Mouse (Mus musculus): ENCODE measurements at regions not wholly inside any gene's neighbourhood (a gene's known extent, or its start where the extent isn't known, plus 50 kb on each side); places are given as distances from the start of the nearest gene placed in this dataset.

- Histone ChIP-seq H3K36me3 (no peaks in the 10 kb centered on the region), H3K27me3 (no peaks in the 10 kb centered on the region), H3K4me3 (no peak overlapping the region), H3K4me2 (peak overlapping the region; percentile 24; the same call in 1 of the 2 replicates), H3K4me1 (peaks cover 45% of the 10 kb centered on the region), H3K9me3 (no peaks in the 10 kb centered on the region), H3K9ac (no peak overlapping the region), H3K27ac (peak overlapping the region; percentile 90)
- 16% methylated on average over 5 of the region's 5 CpGs for WGBS
- 0 out of 2 replicates have a peak, but pooled peaks have one; percentile 49 for ATAC-seq (ENCODE audit: insufficient number of reproducible peaks, insufficient read depth, low FRiP score, low TSS enrichment, low read depth)
Observed at GRCm38 (mm10) chr7:83060733-83061132, 193.6 kb downstream of the Mex3b start.

GRCm38 (mm10) chr7:83061197-83061893 is 194.2 kb downstream of the Mex3b start:
- Histone ChIP-seq H3K36me3 (no peaks in the 10 kb centered on the region), H3K9ac (no peak overlapping the region), H3K9me3 (no peaks in the 10 kb centered on the region), H3K27ac (peak overlapping the region; percentile 90), H3K27me3 (no peaks in the 10 kb centered on the region), H3K4me2 (0 out of 2 replicates have a peak overlapping the region, but pooled peaks have one; percentile 24), H3K4me3 (no peak overlapping the region), H3K4me1 (peaks cover 47% of the 10 kb centered on the region)
- 31% methylated on average over 7 of the region's 7 CpGs for WGBS
- 0 out of 2 replicates have a peak, but pooled peaks have one; percentile 32 for ATAC-seq (ENCODE audit: insufficient number of reproducible peaks, insufficient read depth, low FRiP score, low TSS enrichment, low read depth)

- Histone ChIP-seq H3K4me2 (no peak overlapping the region), H3K9me3 (no peaks in the 10 kb centered on the region), H3K27me3 (no peaks in the 10 kb centered on the region), H3K4me1 (peaks cover 46% of the 10 kb centered on the region), H3K36me3 (no peaks in the 10 kb centered on the region), H3K4me3 (no peak overlapping the region), H3K27ac (peak overlapping the region; percentile 90), H3K9ac (no peak overlapping the region)
- WGBS, result 83% methylated on average over 6 of the region's 6 CpGs
- ATAC-seq (ENCODE audit: insufficient number of reproducible peaks, insufficient read depth, low FRiP score, low TSS enrichment, low read depth), result no peak
Observed at GRCm38 (mm10) chr7:83061894-83062477, 194.9 kb downstream of the Mex3b start.

DNA sequence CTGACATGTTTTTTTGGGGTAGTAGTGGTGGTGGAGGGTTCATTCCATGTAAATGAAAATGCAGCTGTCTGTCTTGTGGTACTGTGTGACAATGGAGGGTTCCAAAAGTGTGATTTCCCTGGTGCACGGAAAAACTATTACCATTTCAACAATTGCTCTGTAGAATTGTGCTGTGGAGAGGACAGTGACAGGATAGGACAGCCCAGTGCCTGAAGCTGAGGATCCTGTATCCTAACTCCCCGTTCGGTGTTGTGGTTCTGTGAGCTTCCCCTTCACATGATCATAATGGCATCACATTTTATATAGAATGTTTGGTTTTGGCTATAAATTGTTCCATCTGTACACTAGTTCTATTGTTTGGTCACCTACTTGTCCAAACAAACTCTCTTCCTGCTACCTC is 196.4 kb downstream of the Mex3b start:
- Histone ChIP-seq H3K4me3 (no peak overlapping the region), H3K4me2 (no peak overlapping the region)
- 71% methylated on average over 3 of the region's 3 CpGs for WGBS

GRCm38 (mm10) chr7:83065341-83065740 is 198.2 kb downstream of the Mex3b start:
- Histone ChIP-seq H3K27me3 (no peaks in the 10 kb centered on the region), H3K9ac (no peak overlapping the region), H3K9me3 (no peaks in the 10 kb centered on the region), H3K4me2 (no peak overlapping the region), H3K4me3 (no peak overlapping the region), H3K36me3 (no peaks in the 10 kb centered on the region), H3K4me1 (peaks cover 40% of the 10 kb centered on the region), H3K27ac (peak overlapping the region; percentile 62)
- ATAC-seq (ENCODE audit: insufficient number of reproducible peaks, insufficient read depth, low FRiP score, low TSS enrichment, low read depth), result no peak
- 34% methylated on average over 3 of the region's 3 CpGs for WGBS

More for the DNA sequence above, 196.4 kb downstream of the Mex3b start:
- Histone ChIP-seq H3K4me1 (peaks cover 46% of the 10 kb centered on the region), H3K36me3 (no peaks in the 10 kb centered on the region), H3K9ac (no peak overlapping the region), H3K27ac (no peak overlapping the region), H3K9me3 (no peaks in the 10 kb centered on the region), H3K27me3 (no peaks in the 10 kb centered on the region)
- no peak for ATAC-seq (ENCODE audit: insufficient number of reproducible peaks, insufficient read depth, low FRiP score, low TSS enrichment, low read depth)

DNA sequence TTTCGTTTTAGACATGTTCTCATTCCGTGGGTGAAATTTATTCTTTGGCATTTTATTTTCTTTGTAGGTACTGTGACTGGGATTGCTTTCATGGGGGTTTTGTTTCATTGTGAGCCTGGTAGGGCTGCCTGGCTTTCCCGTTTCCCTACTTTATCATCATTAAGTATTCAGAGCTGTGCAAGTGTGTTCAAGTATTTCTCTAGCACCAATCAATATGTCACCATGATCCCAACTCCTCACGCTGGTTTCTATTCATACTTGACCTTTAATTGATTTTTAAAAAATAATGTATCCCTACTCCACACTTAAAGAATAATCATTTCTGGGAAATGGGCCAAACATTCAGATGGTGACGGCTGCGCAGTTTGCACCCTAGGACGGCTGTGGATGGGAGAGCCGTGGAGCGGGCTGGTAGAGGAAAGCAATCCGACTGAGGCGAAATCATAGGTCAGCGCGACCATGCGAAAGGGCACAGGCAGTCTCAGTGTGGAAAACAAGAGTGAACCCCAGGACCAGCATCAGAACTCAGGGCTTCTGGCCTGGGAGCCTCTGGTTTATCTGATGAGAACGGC is 207.4 kb downstream of the Mex3b start:
- Histone ChIP-seq H3K27me3 (no peaks in the 10 kb centered on the region), H3K4me1 (peaks cover 28% of the 10 kb centered on the region), H3K9ac (no peak overlapping the region), H3K4me3 (no peak overlapping the region), H3K27ac (no peak overlapping the region), H3K36me3 (no peaks in the 10 kb centered on the region), H3K4me2 (no peak overlapping the region), H3K9me3 (no peaks in the 10 kb centered on the region)
- WGBS, result 80% methylated on average over 15 of the region's 15 CpGs
- no peak for ATAC-seq (ENCODE audit: insufficient number of reproducible peaks, insufficient read depth, low FRiP score, low TSS enrichment, low read depth)

GRCm38 (mm10) chr7:83075159-83075952 is 208.2 kb downstream of the Mex3b start:
- no peaks in the 10 kb centered on the region for H3K9me3 ChIP-seq
- H3K9ac ChIP-seq, result no peak overlapping the region
- H3K36me3 ChIP-seq, result no peaks in the 10 kb centered on the region
- no peak overlapping the region for H3K27ac ChIP-seq
- no peak overlapping the region for H3K4me3 ChIP-seq
- H3K4me2 ChIP-seq, result no peak overlapping the region
- H3K27me3 ChIP-seq, result no peaks in the 10 kb centered on the region
- 74% methylated on average over 4 of the region's 4 CpGs for WGBS
- no peak for ATAC-seq (ENCODE audit: insufficient number of reproducible peaks, insufficient read depth, low FRiP score, low TSS enrichment, low read depth)
- H3K4me1 ChIP-seq, result peaks cover 28% of the 10 kb centered on the region

DNA sequence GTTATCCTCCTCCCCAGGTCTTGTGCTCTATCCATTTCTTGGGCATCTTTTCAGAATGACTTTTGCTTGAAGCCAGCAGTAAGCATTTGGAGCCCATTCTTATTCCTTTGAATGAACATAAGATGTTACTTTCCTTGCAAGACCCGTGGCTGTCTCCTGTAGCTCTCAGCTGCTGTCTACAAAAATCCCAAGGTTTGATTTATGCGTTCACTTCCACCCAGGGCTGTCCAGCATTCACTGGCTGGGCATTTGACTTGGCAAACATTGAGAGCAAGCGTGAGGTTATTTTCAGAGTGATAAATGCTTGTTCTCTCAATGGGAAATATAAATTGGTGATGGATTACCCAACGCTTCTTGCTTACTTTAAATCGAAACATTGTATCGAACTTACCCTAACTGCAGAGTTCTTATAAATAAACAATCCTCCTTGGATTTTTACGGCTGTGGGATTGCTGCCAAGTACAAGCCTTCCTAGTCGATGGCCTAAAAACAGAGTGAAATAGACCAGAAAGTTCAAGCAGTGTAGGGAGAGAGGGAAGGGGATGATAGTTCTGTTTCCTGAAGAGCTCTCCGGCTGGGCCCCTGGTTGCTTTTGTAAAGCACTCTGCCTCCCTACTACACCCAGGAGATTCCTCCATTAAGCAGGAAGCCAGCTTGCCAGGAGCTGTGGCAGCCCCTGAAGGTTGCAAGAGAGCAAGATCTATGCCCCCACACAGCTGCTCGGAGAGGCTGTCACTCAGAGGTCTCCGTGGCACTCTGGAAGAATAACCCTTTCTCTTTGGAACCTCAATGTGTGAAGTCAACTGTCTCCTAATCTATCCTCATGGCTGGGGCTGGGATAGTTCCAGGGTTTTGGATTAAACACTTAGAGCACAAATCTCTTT is 210.1 kb downstream of the Mex3b start:
- H3K36me3 ChIP-seq, result no peaks in the 10 kb centered on the region
- WGBS, result 45% methylated on average over 11 of the region's 11 CpGs
- H3K27ac ChIP-seq, result peak overlapping the region; percentile 77
- H3K9ac ChIP-seq, result no peak overlapping the region
- H3K9me3 ChIP-seq, result no peaks in the 10 kb centered on the region
- 0 out of 2 replicates have a peak overlapping the region, but pooled peaks have one; percentile 11 for H3K4me2 ChIP-seq
- no peak for ATAC-seq (ENCODE audit: insufficient number of reproducible peaks, insufficient read depth, low FRiP score, low TSS enrichment, low read depth)
- no peaks in the 10 kb centered on the region for H3K27me3 ChIP-seq
- H3K4me1 ChIP-seq, result peaks cover 22% of the 10 kb centered on the region
- H3K4me3 ChIP-seq, result no peak overlapping the region

GRCm38 (mm10) chr7:83077919-83078265 is 210.8 kb downstream of the Mex3b start:
- Histone ChIP-seq H3K4me3 (no peak overlapping the region), H3K27ac (no peak overlapping the region), H3K36me3 (no peaks in the 10 kb centered on the region), H3K4me1 (peaks cover 22% of the 10 kb centered on the region), H3K4me2 (no peak overlapping the region), H3K9ac (no peak overlapping the region), H3K9me3 (no peaks in the 10 kb centered on the region), H3K27me3 (no peaks in the 10 kb centered on the region)
- ATAC-seq (ENCODE audit: insufficient number of reproducible peaks, insufficient read depth, low FRiP score, low TSS enrichment, low read depth), result no peak
- WGBS, result 17% methylated on average over 4 of the region's 4 CpGs

- Histone ChIP-seq H3K27ac (no peak overlapping the region), H3K36me3 (no peaks in the 10 kb centered on the region), H3K27me3 (no peaks in the 10 kb centered on the region), H3K9ac (no peak overlapping the region), H3K9me3 (no peaks in the 10 kb centered on the region), H3K4me1 (peaks cover 22% of the 10 kb centered on the region), H3K4me2 (no peak overlapping the region), H3K4me3 (no peak overlapping the region)
- ATAC-seq (ENCODE audit: insufficient number of reproducible peaks, insufficient read depth, low FRiP score, low TSS enrichment, low read depth), result no peak
- 86% methylated on average over 4 of the region's 4 CpGs for WGBS
Observed at GRCm38 (mm10) chr7:83078695-83079094, 211.6 kb downstream of the Mex3b start.

DNA sequence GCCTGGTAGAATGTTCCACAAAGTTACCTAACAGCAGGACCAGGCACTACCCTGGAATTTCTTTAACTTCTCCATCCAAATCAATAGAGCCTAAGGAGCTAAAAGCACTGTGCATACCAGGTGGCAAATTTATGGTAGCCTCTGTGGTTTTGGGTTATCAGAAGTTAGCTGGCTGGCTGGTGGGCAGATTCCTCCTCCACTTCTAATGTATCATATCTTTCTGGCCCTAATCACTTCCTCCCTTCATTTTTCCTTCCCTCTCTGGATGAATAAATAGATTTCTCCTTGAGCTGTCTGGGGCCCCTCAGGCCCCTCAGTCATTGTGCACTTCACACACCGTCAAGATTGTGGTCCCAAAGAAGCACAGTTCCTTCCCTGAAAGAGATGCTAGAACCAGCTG is 212.7 kb downstream of the Mex3b start:
- 68% methylated on average over 1 of the region's 1 CpGs for WGBS
- H3K4me3 ChIP-seq, result no peak overlapping the region
- no peaks in the 10 kb centered on the region for H3K27me3 ChIP-seq
- no peak for ATAC-seq (ENCODE audit: insufficient number of reproducible peaks, insufficient read depth, low FRiP score, low TSS enrichment, low read depth)
- no peak overlapping the region for H3K9ac ChIP-seq
- no peak overlapping the region for H3K4me2 ChIP-seq
- H3K36me3 ChIP-seq, result no peaks in the 10 kb centered on the region
- H3K4me1 ChIP-seq, result peaks cover 20% of the 10 kb centered on the region
- H3K9me3 ChIP-seq, result no peaks in the 10 kb centered on the region
- H3K27ac ChIP-seq, result no peak overlapping the region
